Mouse (Mus musculus) embryo, embryonic 10.5 days (tissue): Measurements from ENCODE around the gene Tent2.

Source experiments
- DNase-seq: peaks from one replicate; pipeline ENCODE4 v3.0.0-alpha.2; 2015; ENCODE audit warnings: low spot score

Tent2 gene

GRCm38 (mm10) chr13:93141184-93141583, 51.0 kb downstream of the Tent2 start:
- no peak for DNase-seq

GRCm38 (mm10) chr13:93138059-93138458, 54.1 kb downstream of the Tent2 start:
- DNase-seq, result no peak

- DNase-seq, result no peak
Observed at GRCm38 (mm10) chr13:93137098-93137497, 55.1 kb downstream of the Tent2 start.

- no peak for DNase-seq
Observed at GRCm38 (mm10) chr13:93136251-93136650, 55.9 kb downstream of the Tent2 start.

GRCm38 (mm10) chr13:93135501-93135900, 56.7 kb downstream of the Tent2 start:
- DNase-seq, result no peak

- no peak for DNase-seq
Observed at GRCm38 (mm10) chr13:93130674-93131073, 61.5 kb downstream of the Tent2 start.

GRCm38 (mm10) chr13:93128961-93129360, 63.2 kb downstream of the Tent2 start:
- DNase-seq, result peak; percentile 29

- no peak for DNase-seq
Observed at GRCm38 (mm10) chr13:93128111-93128860, 63.9 kb downstream of the Tent2 start.

GRCm38 (mm10) chr13:93122321-93122720, 69.9 kb downstream of the Tent2 start:
- DNase-seq, result no peak

GRCm38 (mm10) chr13:93117241-93117640, 74.9 kb downstream of the Tent2 start:
- DNase-seq, result no peak

- DNase-seq, result no peak
Observed at GRCm38 (mm10) chr13:93102340-93103090, 89.7 kb downstream of the Tent2 start.

- no peak for DNase-seq
Observed at GRCm38 (mm10) chr13:93098596-93098995, 93.6 kb downstream of the Tent2 start.

GRCm38 (mm10) chr13:93096643-93097042, 95.5 kb downstream of the Tent2 start:
- no peak for DNase-seq
